Comparison of ENCODE assay signal across 29 mouse cellular contexts in genomic region chr11:8007801-8008200, GRCm38 (mm10).
A peak's percentile ranks its signal among the peaks of the same experiment; 100 is the strongest.
DNase-seq lines count a peak whose midpoint lies in the region; ATAC-seq and TF ChIP-seq lines count a peak whose summit lies in the region.
"Had no signal": no experiment of that assay in that cellular context is flagged by ENCODE, and none has a peak within 500 bp of the region (broad histone marks: within the 10 kb centered on the region; RNA-seq: fewer than 3 reads in every experiment).

No protein-coding gene starts in this region.

- H3K4me1 ChIP-seq in hindbrain, postnatal 0 days (ENCODE audit: insufficient read depth, low read length), result no peaks in the 10 kb centered on the region
- no peaks in the 10 kb centered on the region for H3K4me1 ChIP-seq in hindbrain, embryonic 11.5 days (replicated peaks; ENCODE audit: control insufficient read depth, insufficient read depth, low read length)
- no peaks in the 10 kb centered on the region for H3K4me1 ChIP-seq in lung, embryonic 14.5 days (ENCODE audit: insufficient read depth)
- H3K4me1 ChIP-seq: forebrain, embryonic 12.5 days; hindbrain, embryonic 13.5 days; limb, embryonic 13.5 days; megakaryocyte, embryonic 14.5 days; midbrain, embryonic 15.5 days; stomach, embryonic 15.5 days had no signal

- 37% methylated on average over 1 of the region's 1 CpGs for WGBS in hindbrain, postnatal 0 days
- WGBS in hindbrain, embryonic 11.5 days, result 83% methylated on average over 1 of the region's 1 CpGs
- 24% methylated on average over 1 of the region's 1 CpGs for WGBS in lung, embryonic 14.5 days

- H3K9me3 ChIP-seq in hindbrain, postnatal 0 days (ENCODE audit: low read length), result no peaks in the 10 kb centered on the region
- no peaks in the 10 kb centered on the region for H3K9me3 ChIP-seq in hindbrain, embryonic 11.5 days (ENCODE audit: control insufficient read depth, low read length)
- no peaks in the 10 kb centered on the region for H3K9me3 ChIP-seq in lung, embryonic 14.5 days (ENCODE audit: low read depth, low read length)
- H3K9me3 ChIP-seq: forebrain, embryonic 12.5 days; G1E; hindbrain, embryonic 13.5 days; limb, embryonic 13.5 days; midbrain, embryonic 15.5 days; stomach, embryonic 15.5 days had no signal

- TF ChIP-seq POLR2A in brain, embryonic 14.5 days (IDR thresholded peaks at IDR 0.05; ENCODE audit: borderline replicate concordance, extremely low read depth, insufficient read depth, insufficient read length, poor library complexity, severe bottlenecking), result no peak

- ATAC-seq in hindbrain, postnatal 0 days, result no peak
- no peak for ATAC-seq in hindbrain, embryonic 11.5 days (ENCODE audit: low FRiP score)
- no peak for ATAC-seq in lung, embryonic 14.5 days (ENCODE audit: insufficient read depth)
- ATAC-seq: intestine, postnatal 0 days; midbrain, embryonic 15.5 days; Patski had no signal

- no peak for TF ChIP-seq CTCF in hindbrain, postnatal 0 days (IDR thresholded peaks at IDR 0.05; ENCODE audit: low read depth)
- TF ChIP-seq CTCF in lung, embryonic 14.5 days (IDR thresholded peaks at IDR 0.05; ENCODE audit: low read depth), result no peak
- no peak for TF ChIP-seq CTCF in brain, embryonic 14.5 days (IDR thresholded peaks at IDR 0.05; ENCODE audit: borderline replicate concordance, extremely low read depth, insufficient read depth, insufficient read length)

- peak; percentile 75 to 78 for DNase-seq in cerebellum, postnatal 10 days
- DNase-seq in cerebellum, adult 11-12 months, result no peak
- DNase-seq in hindbrain, postnatal 0 days (ENCODE audit: low spot score), result peak; percentile 22
- no peak for DNase-seq in hindbrain, embryonic 11.5 days (ENCODE audit: low spot score)
- DNase-seq in lung, embryonic 14.5 days, result peak; percentile 26
- DNase-seq in lung, postnatal 4 days, result no peak
- peak; percentile 32 for DNase-seq in brain, embryonic 14.5 days (ENCODE audit: low read depth)
- DNase-seq: adrenal gland, postnatal 14 days; cerebellum, adult 2 months; gastrocnemius, postnatal 25 days; heart, adult 11 months; heart, postnatal 36 days; lung, postnatal 36 days; right cerebral cortex, postnatal 25 days; thymus, adult 2 months; thymus, postnatal 36 days had no signal

- H3K36me3 ChIP-seq in hindbrain, postnatal 0 days (ENCODE audit: insufficient read depth, low read length), result no peaks in the 10 kb centered on the region
- no peaks in the 10 kb centered on the region for H3K36me3 ChIP-seq in hindbrain, embryonic 11.5 days (ENCODE audit: control insufficient read depth, insufficient read depth, low read length)
- no peaks in the 10 kb centered on the region for H3K36me3 ChIP-seq in lung, embryonic 14.5 days (ENCODE audit: insufficient read depth)
- H3K36me3 ChIP-seq: forebrain, embryonic 12.5 days; G1E; hindbrain, embryonic 13.5 days; limb, embryonic 13.5 days; midbrain, embryonic 15.5 days; stomach, embryonic 15.5 days had no signal

- no peak overlapping the region for H3K4me2 ChIP-seq in hindbrain, postnatal 0 days (ENCODE audit: low read depth, low read length)
- no peak overlapping the region for H3K4me2 ChIP-seq in hindbrain, embryonic 11.5 days (replicated peaks; ENCODE audit: low read depth, low read length)
- H3K4me2 ChIP-seq in lung, embryonic 14.5 days, result no peak overlapping the region
- H3K4me2 ChIP-seq: forebrain, embryonic 12.5 days; heart, embryonic 11.5 days; hindbrain, embryonic 13.5 days; limb, embryonic 13.5 days; liver, embryonic 11.5 days; midbrain, embryonic 15.5 days; stomach, embryonic 15.5 days had no signal

- H3K27ac ChIP-seq in hindbrain, postnatal 0 days, result no peak overlapping the region
- no peak overlapping the region for H3K27ac ChIP-seq in hindbrain, embryonic 11.5 days (ENCODE audit: low read depth, low read length)
- no peak overlapping the region for H3K27ac ChIP-seq in lung, embryonic 14.5 days (ENCODE audit: low read depth)
- H3K27ac ChIP-seq: forebrain, embryonic 12.5 days; hindbrain, embryonic 13.5 days; left cerebral cortex, adult 2 months; limb, embryonic 13.5 days; midbrain, embryonic 15.5 days; stomach, embryonic 15.5 days had no signal

- no peaks in the 10 kb centered on the region for H3K27me3 ChIP-seq in hindbrain, postnatal 0 days (ENCODE audit: insufficient read depth, low read length)
- H3K27me3 ChIP-seq in hindbrain, embryonic 11.5 days (ENCODE audit: control insufficient read depth, insufficient read depth, low read length), result no peaks in the 10 kb centered on the region
- no peaks in the 10 kb centered on the region for H3K27me3 ChIP-seq in lung, embryonic 14.5 days (ENCODE audit: insufficient read depth, low read length)
- H3K27me3 ChIP-seq: forebrain, embryonic 12.5 days; hindbrain, embryonic 13.5 days; limb, embryonic 13.5 days; megakaryocyte, embryonic 14.5 days; midbrain, embryonic 15.5 days; Patski; stomach, embryonic 15.5 days had no signal

- no peak overlapping the region for H3K9ac ChIP-seq in hindbrain, postnatal 0 days (replicated peaks; ENCODE audit: low read length)
- no peak overlapping the region for H3K9ac ChIP-seq in hindbrain, embryonic 11.5 days (ENCODE audit: low read depth, low read length)
- H3K9ac ChIP-seq in lung, embryonic 14.5 days, result no peak overlapping the region
- H3K9ac ChIP-seq: forebrain, embryonic 12.5 days; hindbrain, embryonic 13.5 days; limb, embryonic 13.5 days; midbrain, embryonic 15.5 days; stomach, embryonic 15.5 days had no signal

- H3K4me3 ChIP-seq in hindbrain, postnatal 0 days (ENCODE audit: low read length), result no peak overlapping the region
- H3K4me3 ChIP-seq in hindbrain, embryonic 11.5 days (ENCODE audit: low read depth, low read length), result no peak overlapping the region
- no peak overlapping the region for H3K4me3 ChIP-seq in lung, embryonic 14.5 days (ENCODE audit: low read depth, low read length)
- H3K4me3 ChIP-seq: erythroblast, embryonic 14.5 days; forebrain, embryonic 12.5 days; hindbrain, embryonic 13.5 days; left cerebral cortex, adult 2 months; limb, embryonic 13.5 days; megakaryocyte, embryonic 14.5 days; midbrain, embryonic 15.5 days; stomach, embryonic 15.5 days had no signal

Comparison
In these comparisons a context has a peak if more than half of its experiments do, and no peak if none do; other contexts are left out.
1. DNase-seq: peak in cerebellum, postnatal 10 days (2 of 2), hindbrain, postnatal 0 days (single experiment), lung, embryonic 14.5 days (single experiment) and brain, embryonic 14.5 days (single experiment); none in cerebellum, adult 11-12 months (single experiment), hindbrain, embryonic 11.5 days (single experiment) and lung, postnatal 4 days (0 of 2).